Mouse (Mus musculus) fibroblast of lung, adult 2 months (primary cell): ENCODE data around the gene Nr2e1.

Experiments
- DNase-seq: peaks from one replicate; pipeline ENCODE4 v3.0.0-alpha.2; 2011; ENCODE audit warnings: low read depth

Nr2e1 gene

DNA sequence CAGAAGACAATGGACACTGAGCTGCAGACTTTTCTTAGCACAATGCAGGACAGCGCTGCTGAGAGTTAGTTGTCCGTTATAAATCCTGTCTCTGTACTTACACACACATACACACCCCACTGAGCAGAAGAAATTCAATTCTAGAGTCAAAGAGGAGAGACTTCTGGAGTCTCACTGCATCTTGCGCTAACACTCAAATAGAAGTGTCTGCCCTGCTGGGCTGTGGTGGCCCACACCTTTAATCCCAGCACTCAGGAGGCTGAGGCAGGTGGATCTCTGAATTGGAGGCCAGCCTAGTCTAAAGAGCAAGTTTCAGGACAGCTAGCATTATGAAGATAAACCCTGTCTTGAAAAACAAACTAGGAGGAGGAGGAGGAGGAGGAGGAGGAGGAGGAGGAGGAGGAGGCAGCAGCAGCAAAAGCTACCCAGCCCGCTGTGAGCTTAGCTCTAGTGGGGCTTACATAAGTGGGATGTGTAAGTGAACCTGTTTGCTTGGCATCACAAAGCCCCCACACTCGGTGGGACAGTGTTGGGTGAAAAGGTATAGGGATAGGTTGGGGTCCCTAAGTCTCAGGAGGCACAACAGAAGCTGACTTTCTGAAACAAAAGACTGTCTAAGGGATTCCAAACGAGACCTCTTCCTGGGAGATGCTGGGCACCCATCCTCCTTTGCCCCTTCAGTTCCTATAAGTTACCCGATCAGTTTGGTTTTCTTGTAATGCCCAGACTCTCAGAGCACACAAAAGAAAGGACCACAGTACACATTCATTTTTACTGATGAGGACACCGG lies 4.7 kb upstream of the Nr2e1 start:
- DNase-seq, result no peak

- DNase-seq, result no peak
Observed at GRCm38 (mm10) chr10:42585596-42586305, 2.3 kb upstream of the Nr2e1 start.

DNA sequence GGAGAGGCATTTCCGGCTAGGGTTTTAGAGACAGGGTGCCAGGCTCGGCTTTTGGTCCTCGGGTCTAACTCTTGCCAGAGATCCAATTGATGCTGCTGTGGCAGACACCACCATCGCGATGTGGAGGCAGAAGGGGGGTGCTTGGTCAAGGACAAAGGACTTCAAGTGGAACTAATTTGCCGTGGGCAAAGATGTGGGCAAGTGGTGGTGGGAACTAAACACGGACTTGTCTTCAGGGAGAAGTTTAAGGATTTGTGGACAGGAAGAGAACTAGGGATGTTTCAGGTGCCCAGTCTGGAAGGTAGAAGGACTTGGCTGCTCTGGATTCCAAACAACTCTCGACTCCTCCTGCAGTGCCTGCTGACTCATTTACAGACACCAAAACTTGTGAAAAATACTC lies 1.7 kb upstream of the Nr2e1 start:
- no peak for DNase-seq

DNA sequence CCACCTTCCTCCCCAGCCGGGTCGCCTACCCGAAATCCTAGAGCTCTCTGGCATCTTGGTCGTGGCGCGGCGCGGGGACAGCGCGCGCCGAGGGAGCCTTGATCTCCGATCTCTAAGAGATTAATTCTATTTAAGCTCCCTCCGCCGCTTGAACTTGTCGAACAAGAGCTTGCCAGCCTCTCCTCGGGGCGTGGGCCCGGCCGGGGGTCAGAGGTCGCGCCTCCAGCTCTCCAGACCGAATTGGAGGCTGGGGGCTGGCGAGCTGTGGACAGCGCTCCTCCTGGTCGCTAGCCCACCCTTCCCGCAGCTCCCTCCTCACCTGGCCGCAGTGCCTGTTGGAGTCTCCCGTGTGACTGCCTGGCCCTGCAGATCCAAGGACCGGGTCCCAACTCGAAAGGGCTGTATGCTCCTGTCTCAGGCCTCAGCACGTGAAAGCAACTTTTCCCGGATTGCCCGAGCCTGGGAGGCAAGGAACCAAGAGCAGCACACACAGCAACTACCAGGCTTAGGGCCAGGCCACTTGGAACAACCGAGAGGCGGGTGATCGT lies 1.1 kb upstream of the Nr2e1 start:
- no peak for DNase-seq

- DNase-seq, result no peak
Observed at GRCm38 (mm10) chr10:42583902-42584435, 537 bp upstream of the Nr2e1 start.

- DNase-seq, result no peak
Observed at GRCm38 (mm10) chr10:42582566-42583110, 794 bp downstream of the Nr2e1 start.

DNA sequence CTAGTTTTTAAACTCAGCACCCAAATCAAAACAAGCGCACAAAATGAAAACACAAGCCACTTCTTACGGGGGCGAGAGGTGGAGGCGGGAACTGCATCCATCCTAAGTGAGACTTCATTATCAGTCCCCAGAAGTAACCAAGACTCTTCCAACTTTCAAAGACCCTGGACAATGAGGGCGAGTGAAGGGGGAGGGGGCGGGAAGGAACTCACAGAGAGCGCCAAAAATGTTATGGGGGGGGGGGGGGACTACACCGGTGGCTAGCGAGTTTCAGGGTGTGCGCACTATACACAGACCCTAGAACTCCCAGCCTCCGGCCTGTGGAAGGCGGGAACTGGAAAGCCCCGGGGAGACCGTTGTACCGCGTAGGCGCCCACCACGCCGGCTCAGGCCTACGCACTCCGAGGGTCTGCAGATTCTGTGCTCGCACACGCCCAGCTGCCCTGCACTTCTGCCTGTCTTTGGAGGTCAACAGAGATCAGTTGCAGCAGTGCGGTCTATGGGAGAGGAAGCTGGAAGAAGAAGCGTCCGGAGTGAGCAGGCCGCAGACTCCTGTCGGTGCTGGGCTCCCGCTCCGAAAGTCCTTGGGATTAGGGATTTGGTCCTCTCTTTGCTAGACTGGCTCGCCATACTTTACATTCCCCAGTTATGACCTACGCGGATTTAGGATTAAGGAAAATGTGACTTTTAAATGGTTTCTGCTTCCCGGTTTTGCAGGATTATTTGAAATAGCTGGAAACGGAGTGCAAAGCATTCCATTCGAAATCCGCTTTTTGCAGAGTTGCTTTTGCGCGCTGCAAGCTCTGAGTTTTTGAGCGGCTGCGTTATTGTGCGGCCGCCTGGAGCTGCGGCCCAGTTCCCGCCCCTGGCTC lies 1.5 kb downstream of the Nr2e1 start:
- DNase-seq, result no peak

DNA sequence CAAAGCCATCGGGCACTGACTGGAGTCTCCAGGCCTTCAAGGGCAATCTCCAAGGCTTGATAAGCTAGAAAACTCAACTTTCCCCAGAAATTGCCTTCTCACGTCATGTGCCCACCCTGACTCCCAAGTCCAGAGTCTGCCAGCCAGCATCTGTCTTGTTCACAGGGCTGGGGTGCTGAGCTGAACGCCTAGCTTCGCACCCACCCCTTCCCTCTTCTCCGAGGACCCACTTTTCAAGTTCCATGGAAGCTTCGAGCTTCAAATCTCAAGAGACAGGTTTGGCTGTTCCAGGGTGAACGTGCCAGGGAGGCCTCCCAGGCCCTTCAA lies 2.5 kb downstream of the Nr2e1 start:
- no peak for DNase-seq

GRCm38 (mm10) chr10:42580131-42580950 lies 3.1 kb downstream of the Nr2e1 start:
- no peak for DNase-seq

DNA sequence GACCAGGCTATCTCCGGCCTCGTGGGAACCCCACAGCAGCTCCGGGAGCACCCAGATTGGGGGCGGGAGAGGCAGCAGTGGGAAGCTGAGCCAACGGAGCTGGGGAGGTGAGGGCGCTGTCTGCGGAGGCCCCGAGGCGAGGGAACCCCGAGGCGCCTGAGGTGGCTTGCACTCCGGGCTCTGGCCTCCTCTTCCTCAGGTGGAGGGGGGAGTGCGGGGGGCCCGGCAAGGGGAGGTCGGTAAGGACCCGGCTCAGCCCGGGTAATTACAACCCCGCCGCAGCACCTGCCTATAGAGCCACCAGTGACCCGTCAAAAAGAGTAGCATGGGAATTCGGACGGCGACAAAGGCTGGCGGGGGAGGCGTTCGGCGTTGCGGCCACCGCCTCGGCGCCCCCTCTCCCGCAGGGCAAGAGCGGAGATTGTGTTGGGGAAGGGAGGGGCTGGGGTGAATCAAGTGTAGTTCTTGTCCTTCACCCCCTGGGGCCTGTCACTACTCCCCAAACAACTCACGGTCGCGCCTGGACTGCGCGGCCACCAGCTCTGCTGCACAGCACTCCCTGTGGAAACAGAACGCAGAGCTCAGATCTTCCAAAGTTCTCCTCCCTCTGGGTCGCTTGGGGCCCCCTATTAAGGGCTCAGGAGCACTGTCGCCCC lies 3.8 kb downstream of the Nr2e1 start:
- no peak for DNase-seq

GRCm38 (mm10) chr10:42578698-42579474 lies 4.5 kb downstream of the Nr2e1 start:
- no peak for DNase-seq

DNA sequence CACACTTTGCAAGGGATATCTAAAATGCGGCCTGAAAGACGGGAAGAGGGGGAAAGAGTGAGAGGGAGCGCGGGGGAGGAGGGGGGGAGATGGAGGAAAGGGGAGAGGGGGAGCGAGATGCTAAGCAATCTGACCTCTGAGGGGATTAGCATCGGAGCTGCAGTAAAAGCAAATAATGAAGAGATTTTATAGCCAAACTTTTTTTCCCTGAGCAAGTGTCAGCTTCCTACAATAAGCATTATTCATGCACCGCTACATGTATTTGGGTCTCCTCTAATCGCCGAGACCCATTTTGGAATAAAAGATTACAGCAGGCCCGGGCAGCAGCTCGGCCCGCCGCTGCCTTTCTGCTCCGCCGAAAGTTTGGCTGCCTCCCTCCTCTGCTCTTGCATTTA lies 5.2 kb downstream of the Nr2e1 start:
- no peak for DNase-seq

GRCm38 (mm10) chr10:42577525-42578280 lies 5.7 kb downstream of the Nr2e1 start:
- DNase-seq, result no peak

GRCm38 (mm10) chr10:42574639-42575038 lies 8.8 kb downstream of the Nr2e1 start:
- no peak for DNase-seq

DNA sequence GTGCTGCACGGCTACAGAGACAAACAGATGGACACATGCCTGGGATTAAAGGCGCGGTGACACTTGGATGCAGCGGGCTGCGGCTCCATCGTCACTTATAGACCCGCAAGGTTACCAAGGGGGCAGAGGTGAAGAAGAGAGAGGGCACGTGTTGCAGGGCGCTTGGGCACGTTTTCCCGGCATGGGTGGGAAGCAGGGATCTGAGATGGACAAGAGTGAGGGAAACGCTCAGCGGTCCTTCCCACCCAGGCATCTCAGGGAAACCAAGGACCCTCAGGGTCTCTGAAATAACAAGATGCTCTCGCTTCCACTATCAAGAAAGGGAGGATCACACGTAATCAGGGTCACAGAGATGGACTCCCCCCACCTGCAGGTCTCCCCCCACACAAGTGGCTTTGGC lies 10.5 kb downstream of the Nr2e1 start:
- DNase-seq, result no peak

DNA sequence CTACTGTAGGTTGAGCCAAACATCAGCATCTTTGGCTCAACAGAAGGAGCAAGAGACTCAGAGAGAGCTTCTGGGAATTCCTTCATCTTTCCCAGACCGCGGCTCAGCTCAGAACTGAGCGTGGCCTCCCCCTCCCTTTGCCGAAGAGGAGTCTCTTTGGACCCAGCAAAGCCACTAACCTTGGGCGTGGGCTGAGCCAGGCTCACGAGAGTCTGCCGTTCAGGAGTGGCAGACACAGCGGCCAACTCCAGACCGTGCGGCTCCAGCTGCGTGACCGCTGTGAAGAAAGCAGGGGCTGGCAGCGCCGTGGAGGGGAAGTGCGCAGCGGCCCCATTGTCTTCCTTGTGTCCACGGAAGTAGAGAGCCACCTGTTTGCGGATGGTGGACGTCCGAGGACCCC lies 10.9 kb downstream of the Nr2e1 start:
- no peak for DNase-seq

GRCm38 (mm10) chr10:42562272-42562671 lies 21.2 kb downstream of the Nr2e1 start:
- DNase-seq, result no peak

GRCm38 (mm10) chr10:42559581-42560200 lies 23.7 kb downstream of the Nr2e1 start:
- DNase-seq, result no peak

- DNase-seq, result no peak
Observed at GRCm38 (mm10) chr10:42546507-42546906, 36.9 kb downstream of the Nr2e1 start.
